Mouse (Mus musculus): ENCODE data around the gene Iqcf6.

GRCm38 (mm10) chr9:106652720-106653119 lies 26.3 kb downstream of the Iqcf6 start:
- TF ChIP-seq CTCF (IDR thresholded peaks at IDR 0.05; ENCODE audit: control insufficient read depth, insufficient read depth, insufficient replicate concordance, low read depth, low read length) (peak; percentile 15; the same call in 1 of the 2 replicates), POLR2A (IDR thresholded peaks at IDR 0.05; ENCODE audit: control insufficient read depth, low read depth, low read length) (no peak)
